Mouse (Mus musculus) kidney, adult 8-10 months (tissue): ENCODE data around the gene Utp14b.

Source experiments
- DNase-seq, 2 experiments: peaks; one replicate each; pipeline ENCODE4 v3.0.0; 2022

Utp14b gene

GRCm38 (mm10) chr1:78657671-78658440, at the start of gene Utp14b, which contains the start of gene Acsl3:
Gene Utp14b (plus strand): TSS chr1:78658038.
Gene Acsl3 (plus strand): TSS chr1:78657825.
- peak; percentile 97 for DNase-seq

GRCm38 (mm10) chr1:78609134-78609907, 48.5 kb upstream of the Utp14b start:
- DNase-seq, result no peak

- no peak for DNase-seq
Observed at GRCm38 (mm10) chr1:78611039-78611438, 46.8 kb upstream of the Utp14b start.

GRCm38 (mm10) chr1:78612959-78613358, 44.9 kb upstream of the Utp14b start:
- DNase-seq, result no peak

- no peak for DNase-seq
Observed at GRCm38 (mm10) chr1:78624352-78624751, 33.5 kb upstream of the Utp14b start.

GRCm38 (mm10) chr1:78634486-78634885, 23.4 kb upstream of the Utp14b start:
- DNase-seq, result no peak

GRCm38 (mm10) chr1:78640871-78641270, 17.0 kb upstream of the Utp14b start:
- DNase-seq, result no peak

GRCm38 (mm10) chr1:78641791-78642190, 16.0 kb upstream of the Utp14b start:
- DNase-seq, result no peak

- DNase-seq, result no peak
Observed at GRCm38 (mm10) chr1:78642197-78642596, 15.6 kb upstream of the Utp14b start.

- DNase-seq, result no peak
Observed at GRCm38 (mm10) chr1:78647317-78647885, 10.4 kb upstream of the Utp14b start.

- no peak for DNase-seq
Observed at GRCm38 (mm10) chr1:78649269-78650061, 8.4 kb upstream of the Utp14b start.

- peak; percentile 64 to 71 for DNase-seq
Observed at GRCm38 (mm10) chr1:78656472-78656871, 1.4 kb upstream of the Utp14b start.

- no peak for DNase-seq
Observed at GRCm38 (mm10) chr1:78657021-78657629, 713 bp upstream of the Utp14b start.

GRCm38 (mm10) chr1:78658441-78659269, 817 bp downstream of the Utp14b start:
- peak in 1 of 2 experiments; percentile 13 for DNase-seq

GRCm38 (mm10) chr1:78659270-78659823, 1.5 kb downstream of the Utp14b start:
- no peak for DNase-seq

GRCm38 (mm10) chr1:78664326-78664725, 6.5 kb downstream of the Utp14b start:
- DNase-seq, result no peak

- no peak for DNase-seq
Observed at GRCm38 (mm10) chr1:78665954-78666499, 8.2 kb downstream of the Utp14b start.

GRCm38 (mm10) chr1:78666585-78666984, 8.7 kb downstream of the Utp14b start:
- no peak for DNase-seq

- DNase-seq, result no peak
Observed at GRCm38 (mm10) chr1:78682291-78682690, 24.5 kb downstream of the Utp14b start.

- no peak for DNase-seq
Observed at GRCm38 (mm10) chr1:78684128-78684527, 26.3 kb downstream of the Utp14b start.

- DNase-seq, result peak in 1 of 2 experiments; percentile 23
Observed at GRCm38 (mm10) chr1:78686872-78687271, 29.0 kb downstream of the Utp14b start.
